Mouse (Mus musculus) heart, adult 2 months (tissue): Measurements from ENCODE around the gene Olfr1093.

Source experiments
- CTCF ChIP-seq: fragments of 200-600 bp; IDR thresholded peaks from 2 replicates; pipeline ENCODE4 v1.8.1; 2022; ENCODE audit warnings: antibody characterized with exemption, mild to moderate bottlenecking, moderate library complexity
- EP300 ChIP-seq: fragments of 200-500 bp; IDR thresholded peaks from 2 replicates; pipeline ENCODE4 v1.6.1; 2011; ENCODE audit warnings: low read depth, low read length, control low read depth; ENCODE audit not compliant: insufficient read depth
- POLR2A ChIP-seq: fragments of 200-500 bp; IDR thresholded peaks from 2 replicates; pipeline ENCODE4 v1.6.1; 2011; ENCODE audit warnings: mild to moderate bottlenecking, low read depth, low read length, control low read depth; ENCODE audit not compliant: insufficient read depth

DNA sequence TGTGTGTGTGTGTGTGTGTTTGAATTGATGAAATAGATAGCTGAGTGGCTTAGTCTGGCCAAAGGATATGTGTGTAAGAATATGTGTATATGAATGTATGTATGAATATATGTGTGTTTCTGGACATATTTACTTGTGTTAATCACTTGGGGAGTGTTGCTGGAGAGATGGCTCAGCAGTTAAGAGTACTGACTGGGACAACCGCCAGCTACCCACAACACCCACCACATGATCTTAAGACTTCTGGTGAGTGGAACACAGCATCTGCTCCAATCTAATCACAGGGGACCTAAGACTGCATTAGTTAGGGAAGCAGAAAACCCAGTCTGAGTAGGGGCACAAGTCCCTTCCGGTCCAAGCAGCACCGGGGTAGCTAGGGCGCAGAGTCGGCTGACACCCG is 21.2 kb upstream of the Olfr1093 start:
- TF ChIP-seq POLR2A (no peak), CTCF (no peak), EP300 (no peak)
